Mouse (Mus musculus) liver, embryonic 15.5 days (tissue): ENCODE results near the gene Gm20388. TPM values are rescaled to one million over a fixed set of nuclear protein-coding genes. Genes with fewer than 3 reads are reported as not detected.
A peak's percentile ranks its signal among the peaks of the same experiment; 100 is the strongest.

Experiments used
- ATAC-seq: fragments of 200-750 bp; cut with Nextera tagmentation; 2 replicates; pipeline ENCODE4 v1.8.0; 2017; ENCODE audit warnings: moderate number of reproducible peaks, mild to moderate bottlenecking, moderate library complexity; ENCODE audit not compliant: insufficient read depth
- H3K27ac ChIP-seq: fragments of 300-500 bp; sonication (generic); replicated peaks from 2 replicates; pipeline ENCODE4 v1.5.1; 2015; ENCODE audit warnings: mild to moderate bottlenecking, inconsistent platforms
- H3K27me3 ChIP-seq: fragments of 300-500 bp; sonication (generic); 2 replicates; pipeline ENCODE4 v1.6.1; 2015; ENCODE audit warnings: mild to moderate bottlenecking, inconsistent platforms
- H3K36me3 ChIP-seq: fragments of 300-500 bp; sonication (generic); replicated peaks from 2 replicates; pipeline ENCODE4 v1.6.1; 2015; ENCODE audit warnings: moderate library complexity, mild to moderate bottlenecking, inconsistent platforms
- H3K4me1 ChIP-seq: fragments of 300-500 bp; sonication (generic); replicated peaks from 2 replicates; pipeline ENCODE4 v1.6.1; 2015; ENCODE audit warnings: inconsistent platforms
- H3K4me2 ChIP-seq: fragments of 300-500 bp; sonication (generic); 2 replicates; pipeline ENCODE4 v1.6.1; 2015; ENCODE audit warnings: moderate library complexity, mild to moderate bottlenecking, inconsistent platforms
- H3K4me3 ChIP-seq: fragments of 300-500 bp; sonication (generic); replicated peaks from 2 replicates; pipeline ENCODE4 v1.5.1; 2015; ENCODE audit warnings: mild to moderate bottlenecking, inconsistent platforms
- H3K9ac ChIP-seq: fragments of 300-500 bp; sonication (generic); 2 replicates; pipeline ENCODE4 v1.6.1; 2015; ENCODE audit warnings: moderate library complexity, mild to moderate bottlenecking, inconsistent platforms
- H3K9me3 ChIP-seq: fragments of 300-500 bp; sonication (generic); replicated peaks from 2 replicates; pipeline ENCODE4 v1.6.1; 2016; ENCODE audit warnings: inconsistent platforms
- WGBS: fragments of 180-500 bp; shearing (Covaris S2); methylation state at CpG from one replicate; pipeline ENCODE4 v1.1.7; 2015; ENCODE audit warnings: mixed read lengths; ENCODE audit not compliant: insufficient replicate concordance; 5-methylcytosine and 5-hydroxymethylcytosine counted together
- polyA plus RNA-seq: library from polyadenylated mRNA; unstranded; fragments of >200 nt; fragmentation: Nextera tagmentation; extraction: Ambion mirVana; gene quantifications from 2 replicates; pipeline ENCODE4 v1.2.1, GENCODE M21; 2015

Gm20388 gene
- polyA plus RNA-seq, 1 experiment from 2014 or later, result not detected

DNA sequence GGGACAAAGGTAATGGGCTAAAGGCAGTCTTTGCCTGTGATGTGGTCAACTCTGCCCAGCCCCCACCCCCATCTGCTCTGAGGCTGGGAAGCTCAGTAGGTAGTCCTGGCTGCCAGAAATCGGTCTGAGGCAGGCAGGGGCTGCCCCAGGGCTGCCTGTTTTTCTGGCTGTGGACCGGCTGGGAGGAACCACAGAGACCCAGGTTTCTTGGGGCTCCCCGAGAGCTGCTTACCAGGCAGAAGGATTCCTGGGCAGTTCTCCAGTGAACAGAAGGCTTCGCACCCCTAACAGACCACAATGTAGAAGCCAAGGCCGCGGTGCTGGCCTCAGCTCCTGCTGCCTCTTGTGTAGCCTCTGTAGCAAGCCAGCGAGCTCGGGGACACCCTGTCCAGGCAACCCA lies 2239.0 kb downstream of the Gm20388 start:
- 62% methylated on average over 8 of the region's 8 CpGs for WGBS
- ATAC-seq, result no peak
- Histone ChIP-seq H3K4me3 (no peak overlapping the region), H3K27ac (no peak overlapping the region), H3K4me2 (no peak overlapping the region), H3K9me3 (no peaks in the 10 kb centered on the region), H3K9ac (no peak overlapping the region), H3K36me3 (no peaks in the 10 kb centered on the region), H3K27me3 (peaks cover 1% of the 10 kb centered on the region; the same call in 1 of the 2 replicates), H3K4me1 (no peaks in the 10 kb centered on the region)

DNA sequence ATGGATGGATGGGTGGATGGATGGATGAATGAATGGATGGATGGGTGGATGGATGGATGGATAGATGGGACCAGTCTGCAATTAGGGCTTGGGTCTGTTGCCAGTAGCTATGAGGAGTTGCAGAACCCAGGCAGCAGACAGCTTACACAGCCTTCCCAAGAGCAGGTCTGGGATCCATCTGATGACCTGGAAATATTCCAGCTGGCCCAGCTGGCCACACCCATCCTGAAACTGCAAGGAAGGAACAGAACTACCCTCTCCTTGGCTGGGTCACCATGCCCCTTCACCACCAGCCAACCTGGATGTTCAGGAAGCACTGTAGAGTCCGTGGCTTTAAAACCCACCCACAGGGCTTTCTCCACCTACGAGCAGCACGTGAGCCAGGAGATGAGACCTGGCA lies 2240.9 kb downstream of the Gm20388 start:
- Histone ChIP-seq H3K9ac (no peak overlapping the region), H3K4me2 (no peak overlapping the region), H3K4me1 (no peaks in the 10 kb centered on the region), H3K27me3 (no peaks in the 10 kb centered on the region), H3K27ac (no peak overlapping the region), H3K9me3 (no peaks in the 10 kb centered on the region), H3K36me3 (no peaks in the 10 kb centered on the region), H3K4me3 (no peak overlapping the region)
- ATAC-seq, result no peak
- WGBS, result 58% methylated on average over 3 of the region's 3 CpGs

DNA sequence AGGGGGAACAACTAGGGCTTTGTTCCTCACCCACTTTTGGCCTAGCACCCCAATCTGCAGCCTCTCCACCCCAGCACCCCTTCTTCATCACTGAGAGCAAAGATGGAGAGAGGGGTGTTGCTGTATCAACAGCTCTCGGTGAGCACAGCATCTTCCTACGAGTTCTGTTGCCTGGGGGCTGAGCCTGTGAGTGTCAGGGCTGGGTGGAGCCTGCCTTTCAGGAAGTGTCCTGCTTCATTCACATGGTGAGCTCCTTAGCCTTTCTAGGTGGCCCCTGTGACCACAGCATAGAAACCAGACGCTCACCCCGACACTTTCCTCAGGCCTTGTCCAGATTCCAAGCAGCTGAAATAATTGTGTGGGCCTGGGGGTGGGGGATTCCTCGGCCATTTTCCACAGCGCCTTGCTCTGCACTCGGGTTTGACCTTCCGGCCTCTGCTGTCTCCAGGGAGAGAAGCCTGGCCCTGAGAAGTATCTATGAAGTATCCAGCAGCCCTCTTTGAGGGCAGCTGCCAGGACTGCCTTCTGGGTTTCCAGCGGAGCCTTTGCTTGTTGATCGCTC lies 2244.5 kb downstream of the Gm20388 start:
- no peaks in the 10 kb centered on the region for H3K4me1 ChIP-seq
- H3K4me2 ChIP-seq, result no peak overlapping the region
- H3K36me3 ChIP-seq, result no peaks in the 10 kb centered on the region
- H3K4me3 ChIP-seq, result no peak overlapping the region
- no peak overlapping the region for H3K27ac ChIP-seq
- WGBS, result 42% methylated on average over 10 of the region's 10 CpGs
- no peaks in the 10 kb centered on the region; the same call in 1 of the 2 replicates for H3K27me3 ChIP-seq
- no peak overlapping the region for H3K9ac ChIP-seq
- H3K9me3 ChIP-seq, result no peaks in the 10 kb centered on the region
- no peak for ATAC-seq

DNA sequence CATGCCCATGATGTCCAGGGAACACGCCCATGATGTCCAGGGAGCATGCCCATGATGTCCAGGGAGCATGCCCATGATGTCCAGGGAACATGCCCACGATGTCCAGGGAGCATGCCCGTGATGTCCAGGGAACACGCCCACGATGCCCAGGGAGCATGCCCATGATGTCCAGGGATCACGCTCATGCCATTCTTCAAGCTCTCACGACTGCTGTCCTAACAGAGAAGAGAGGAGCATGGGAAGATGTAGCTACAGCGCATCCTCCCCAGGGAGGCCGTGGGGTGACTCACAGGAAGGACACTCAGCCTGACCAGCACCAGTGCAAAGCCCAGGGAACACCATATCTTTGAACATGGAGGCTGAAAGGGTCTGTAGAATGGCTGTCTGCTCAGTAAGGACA lies 2245.3 kb downstream of the Gm20388 start:
- Histone ChIP-seq H3K9me3 (no peaks in the 10 kb centered on the region), H3K4me2 (no peak overlapping the region), H3K4me1 (no peaks in the 10 kb centered on the region), H3K36me3 (no peaks in the 10 kb centered on the region), H3K4me3 (no peak overlapping the region), H3K27me3 (no peaks in the 10 kb centered on the region; the same call in 1 of the 2 replicates), H3K9ac (no peak overlapping the region), H3K27ac (no peak overlapping the region)
- 69% methylated on average over 9 of the region's 9 CpGs for WGBS
- ATAC-seq, result no peak

DNA sequence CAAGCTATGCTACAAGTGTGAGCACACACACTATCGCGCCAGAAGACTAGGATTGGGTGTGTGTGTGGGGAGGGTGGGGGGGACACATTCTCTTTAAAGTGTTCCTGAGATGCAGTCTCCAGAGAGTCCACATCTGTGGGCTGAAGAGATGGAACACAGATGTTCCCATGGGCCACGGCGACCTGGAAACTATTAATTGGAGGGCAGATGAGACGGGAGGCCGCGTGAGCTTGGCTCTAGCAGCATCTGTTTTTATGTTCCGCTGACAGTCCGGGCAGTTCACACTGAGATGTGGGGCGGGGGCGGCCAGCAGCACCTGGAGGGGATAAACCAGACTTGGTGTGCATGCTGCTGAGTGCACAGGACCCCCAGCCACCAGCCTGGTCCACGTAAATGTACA lies 2247.0 kb downstream of the Gm20388 start:
- WGBS, result 66% methylated on average over 12 of the region's 12 CpGs
- H3K4me1 ChIP-seq, result no peaks in the 10 kb centered on the region
- ATAC-seq, result no peak
- no peak overlapping the region for H3K4me2 ChIP-seq
- H3K27ac ChIP-seq, result no peak overlapping the region
- no peaks in the 10 kb centered on the region; the same call in 1 of the 2 replicates for H3K27me3 ChIP-seq
- no peak overlapping the region for H3K9ac ChIP-seq
- no peak overlapping the region for H3K4me3 ChIP-seq
- no peaks in the 10 kb centered on the region for H3K9me3 ChIP-seq
- no peaks in the 10 kb centered on the region for H3K36me3 ChIP-seq

DNA sequence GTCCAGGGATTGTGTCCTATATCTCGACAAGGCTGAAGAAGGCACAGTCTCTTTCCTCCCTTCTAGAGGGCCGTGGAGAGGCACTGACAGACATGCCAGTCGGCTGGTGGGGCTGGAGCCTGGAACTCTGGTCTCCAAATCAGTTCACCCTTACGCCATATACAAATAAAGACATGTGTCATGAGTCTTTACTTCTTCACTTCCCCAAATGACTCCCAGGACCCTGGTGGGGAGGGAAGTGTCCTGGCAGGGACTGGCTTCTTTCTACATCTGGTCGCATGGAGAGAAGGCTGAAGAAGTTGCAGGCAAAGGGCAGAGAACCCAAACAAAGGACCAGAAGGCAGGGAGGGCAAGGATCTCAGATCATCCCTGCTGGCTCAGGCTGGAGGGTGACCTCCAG lies 2249.5 kb downstream of the Gm20388 start:
- Histone ChIP-seq H3K9me3 (no peaks in the 10 kb centered on the region), H3K4me2 (no peak overlapping the region), H3K4me3 (no peak overlapping the region), H3K27me3 (no peaks in the 10 kb centered on the region; the same call in 1 of the 2 replicates), H3K4me1 (no peaks in the 10 kb centered on the region), H3K36me3 (no peaks in the 10 kb centered on the region), H3K27ac (no peak overlapping the region), H3K9ac (no peak overlapping the region)
- ATAC-seq, result no peak
- 41% methylated on average over 5 of the region's 5 CpGs for WGBS

DNA sequence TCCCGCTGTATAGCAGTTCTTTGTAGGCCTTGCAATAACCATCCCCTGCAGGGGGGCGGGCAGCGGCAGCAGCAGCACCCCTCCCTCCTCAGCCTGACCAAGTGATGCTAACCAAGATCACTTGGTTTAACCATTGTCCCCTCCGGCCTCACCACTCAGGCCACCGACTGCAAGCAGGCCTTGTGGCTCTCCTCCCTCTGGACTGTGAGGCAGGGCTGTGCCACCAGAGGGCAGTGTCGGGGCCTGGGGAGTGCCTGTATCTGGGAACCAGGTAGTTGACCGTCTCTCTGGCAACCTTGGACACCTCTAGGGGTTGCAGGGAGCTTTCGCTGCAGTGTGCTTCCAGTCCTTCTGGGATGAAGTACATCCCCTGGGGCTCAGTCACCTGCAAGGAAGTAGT lies 2252.4 kb downstream of the Gm20388 start:
- Histone ChIP-seq H3K27me3 (no peaks in the 10 kb centered on the region; the same call in 1 of the 2 replicates), H3K4me1 (no peaks in the 10 kb centered on the region), H3K9me3 (no peaks in the 10 kb centered on the region), H3K36me3 (no peaks in the 10 kb centered on the region), H3K4me3 (no peak overlapping the region), H3K27ac (no peak overlapping the region), H3K4me2 (no peak overlapping the region), H3K9ac (no peak overlapping the region)
- WGBS, result 19% methylated on average over 8 of the region's 8 CpGs
- ATAC-seq, result no peak

- no peak for ATAC-seq
- H3K4me1 ChIP-seq, result no peaks in the 10 kb centered on the region
- 66% methylated on average over 14 of the region's 14 CpGs for WGBS
Measured at GRCm38 (mm10) chr8:122167204-122167860, 2256.7 kb downstream of the Gm20388 start.

DNA sequence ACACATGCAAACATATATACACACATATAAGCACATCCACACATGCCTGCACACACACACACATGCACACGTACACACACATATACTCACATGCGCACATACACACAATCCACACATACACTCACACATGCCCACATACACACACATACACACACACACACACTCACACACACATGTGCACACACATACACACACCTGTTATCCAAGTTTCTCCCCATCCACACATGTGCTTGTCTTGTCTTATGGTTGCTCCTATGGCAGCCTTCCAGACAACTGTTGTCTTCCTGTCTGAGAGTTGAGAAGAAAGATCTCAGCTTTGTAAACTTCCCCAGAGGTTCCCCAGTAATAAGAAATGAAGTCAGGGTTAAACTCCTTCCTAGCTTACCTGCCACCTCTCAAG lies 2258.8 kb downstream of the Gm20388 start:
- no peaks in the 10 kb centered on the region for H3K9me3 ChIP-seq
- WGBS, result 79% methylated on average over 2 of the region's 2 CpGs
- ATAC-seq, result no peak
- H3K9ac ChIP-seq, result no peak overlapping the region
- H3K4me1 ChIP-seq, result no peaks in the 10 kb centered on the region
- H3K27me3 ChIP-seq, result no peaks in the 10 kb centered on the region
- no peaks in the 10 kb centered on the region for H3K36me3 ChIP-seq
- H3K4me2 ChIP-seq, result no peak overlapping the region
- no peak overlapping the region for H3K4me3 ChIP-seq
- no peak overlapping the region for H3K27ac ChIP-seq

More at GRCm38 (mm10) chr8:122167204-122167860, 2256.7 kb downstream of the Gm20388 start:
- H3K4me3 ChIP-seq, result no peak overlapping the region
- no peak overlapping the region for H3K9ac ChIP-seq
- H3K4me2 ChIP-seq, result no peak overlapping the region
- no peaks in the 10 kb centered on the region for H3K27me3 ChIP-seq
- no peaks in the 10 kb centered on the region for H3K36me3 ChIP-seq
- H3K9me3 ChIP-seq, result no peaks in the 10 kb centered on the region
- H3K27ac ChIP-seq, result no peak overlapping the region

DNA sequence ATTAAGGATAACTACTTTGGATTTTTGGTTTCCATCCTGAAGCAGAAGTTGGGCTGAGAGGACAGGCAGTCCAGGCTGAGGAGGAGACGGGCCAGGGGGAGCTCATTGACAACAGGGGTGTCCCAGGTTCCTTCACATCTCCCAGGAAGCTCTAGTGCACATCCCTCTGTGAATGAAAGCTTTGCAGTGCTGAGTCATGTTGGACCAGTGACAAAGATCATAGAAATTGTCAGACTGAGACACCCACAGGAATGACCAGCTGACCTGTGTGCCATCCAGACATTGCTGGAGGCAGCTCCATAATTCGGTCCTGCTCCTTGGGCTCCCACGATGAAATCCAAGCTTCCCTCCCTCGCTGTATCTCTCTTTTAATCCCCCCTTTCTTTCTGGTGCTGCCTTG lies 2261.2 kb downstream of the Gm20388 start:
- Histone ChIP-seq H3K4me1 (no peaks in the 10 kb centered on the region), H3K9ac (no peak overlapping the region), H3K27ac (no peak overlapping the region), H3K9me3 (no peaks in the 10 kb centered on the region), H3K4me3 (no peak overlapping the region), H3K4me2 (no peak overlapping the region), H3K27me3 (no peaks in the 10 kb centered on the region), H3K36me3 (no peaks in the 10 kb centered on the region)
- ATAC-seq, result no peak
- 53% methylated on average over 4 of the region's 4 CpGs for WGBS

DNA sequence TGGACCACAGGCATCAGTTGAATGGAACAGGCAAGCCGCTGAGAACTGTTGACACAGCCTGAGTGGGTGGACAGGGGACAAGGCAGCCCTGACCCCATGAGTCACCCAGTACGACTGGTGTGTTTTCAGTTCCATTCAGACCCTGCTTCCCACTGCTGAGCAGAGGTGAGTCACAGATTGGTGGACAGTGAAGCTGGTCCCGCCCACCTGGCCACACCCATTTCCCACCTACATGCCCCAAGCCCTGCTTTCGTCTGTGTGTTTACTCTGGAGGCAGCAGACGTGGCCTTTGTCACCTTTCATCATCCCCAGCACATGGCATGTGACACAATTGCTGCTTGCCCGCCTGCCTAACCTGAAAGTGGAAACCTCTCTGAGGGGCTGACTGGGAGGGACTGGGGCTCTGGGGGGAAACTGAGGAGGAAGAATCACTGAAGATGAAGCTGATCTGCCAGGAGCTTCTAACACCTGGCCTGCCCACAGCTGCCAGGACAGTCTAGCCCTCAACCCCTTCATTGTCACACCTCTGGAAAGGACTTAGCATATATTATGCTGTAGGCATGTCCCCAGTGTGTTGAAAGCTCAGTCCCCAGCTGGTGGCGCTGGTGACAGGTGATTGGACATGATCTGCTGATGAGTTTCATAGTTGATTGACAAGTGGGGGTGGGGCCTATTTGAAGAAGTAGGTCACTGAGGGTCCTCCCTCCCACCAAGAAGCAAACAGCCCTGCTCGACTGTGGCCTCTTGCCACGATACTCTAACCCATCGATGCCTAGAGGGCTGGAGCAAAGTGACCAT lies 2263.7 kb downstream of the Gm20388 start:
- no peak overlapping the region for H3K4me2 ChIP-seq
- ATAC-seq, result peak; percentile 90
- WGBS, result 24% methylated on average over 10 of the region's 10 CpGs
- peak overlapping the region; percentile 73 for H3K27ac ChIP-seq
- H3K36me3 ChIP-seq, result no peaks in the 10 kb centered on the region
- H3K4me3 ChIP-seq, result no peak overlapping the region
- no peaks in the 10 kb centered on the region for H3K27me3 ChIP-seq
- no peaks in the 10 kb centered on the region for H3K9me3 ChIP-seq
- no peak overlapping the region for H3K9ac ChIP-seq
- H3K4me1 ChIP-seq, result no peaks in the 10 kb centered on the region
